Mouse (Mus musculus) gastrocnemius, adult 2 months (tissue): ENCODE measurements around the gene Ddx6. TPM values are rescaled to one million over a fixed set of nuclear protein-coding genes. Genes with fewer than 3 reads are reported as not detected.
"Not testable (repeated sequence)": the region's sequence is repeated elsewhere in the genome, so short reads cannot be mapped to it uniquely, and the experiment has no call there.

ENCODE experiments used
- DNase-seq: peaks from one replicate; pipeline ENCODE4 v3.0.0; 2022
- H3K27ac ChIP-seq: fragments of 200-600 bp; 2 replicates; pipeline ENCODE4 v1.8.1; 2022; ENCODE audit warnings: mild to moderate bottlenecking
- H3K4me3 ChIP-seq: fragments of 200-600 bp; 2 replicates; pipeline ENCODE4 v1.8.1; 2022; ENCODE audit warnings: mild to moderate bottlenecking, moderate library complexity
- CTCF ChIP-seq: fragments of 200-600 bp; IDR thresholded peaks from 2 replicates; pipeline ENCODE4 v1.8.1; 2022; ENCODE audit warnings: antibody characterized with exemption, mild to moderate bottlenecking, moderate library complexity
- intact Hi-C: fragments of 180-260 bp; cut with DNase I; formaldehyde crosslinking; loops from one replicate; pipeline ENCODE4 v1.15.1; 2025
- total RNA-seq, 2 experiments: library from RNA; stranded (reverse); gene quantifications; 2 replicates each; pipeline ENCODE4 v1.2.3; 2021

The Ddx6 gene
- total RNA-seq, 2 experiments from 2014 or later: 68.8 to 74.4 TPM

- intact Hi-C loops: no loop called here
- DNase-seq: no peak
- Histone ChIP-seq H3K27ac (no peak overlapping the region), H3K4me3 (no peak overlapping the region)
- no peak for TF ChIP-seq CTCF
Measured at GRCm38 (mm10) chr9:44626268-44626667, 21.6 kb downstream of the Ddx6 start.

GRCm38 (mm10) chr9:44637551-44638169, 33.0 kb downstream of the Ddx6 start:
- H3K4me3 ChIP-seq: peak overlapping the region; percentile 23
- intact Hi-C loops: no loop called here
- peak; percentile 67 for DNase-seq

GRCm38 (mm10) chr9:44638726-44639125, 34.0 kb downstream of the Ddx6 start:
- peak; percentile 53 for DNase-seq
- H3K4me3 ChIP-seq, intact Hi-C loops: not testable (repeated sequence)
- peak overlapping the region; percentile 6; the same call in 1 of the 2 replicates for H3K27ac ChIP-seq

More at GRCm38 (mm10) chr9:44637551-44638169, 33.0 kb downstream of the Ddx6 start:
- TF ChIP-seq CTCF: peak; percentile 27; the same call in 1 of the 2 replicates
- no peak overlapping the region for H3K27ac ChIP-seq

GRCm38 (mm10) chr9:44640028-44640427, 35.3 kb downstream of the Ddx6 start:
- H3K4me3 ChIP-seq, intact Hi-C loops: not testable (repeated sequence)
- peak; percentile 39 for DNase-seq
- peak overlapping the region; percentile 41; the same call in 1 of the 2 replicates for H3K27ac ChIP-seq

- Histone ChIP-seq H3K27ac (0 out of 2 replicates have a peak overlapping the region, but pooled peaks have one; percentile 41), H3K4me3 (no peak overlapping the region)
- no peak for TF ChIP-seq CTCF
- no peak for DNase-seq
- intact Hi-C loops: no loop called here
Measured at GRCm38 (mm10) chr9:44640646-44641357, 36.1 kb downstream of the Ddx6 start.

GRCm38 (mm10) chr9:44641616-44642015, 36.9 kb downstream of the Ddx6 start:
- intact Hi-C loops: no loop called here
- DNase-seq: no peak
- no peak for TF ChIP-seq CTCF
- Histone ChIP-seq H3K4me3 (no peak overlapping the region), H3K27ac (no peak overlapping the region)

- DNase-seq: no peak
- Histone ChIP-seq H3K27ac (no peak overlapping the region), H3K4me3 (no peak overlapping the region)
- TF ChIP-seq CTCF: no peak
- intact Hi-C loops: no loop called here
Measured at GRCm38 (mm10) chr9:44643103-44643502, 38.4 kb downstream of the Ddx6 start.

- Histone ChIP-seq H3K27ac (no peak overlapping the region), H3K4me3 (no peak overlapping the region)
- intact Hi-C loops: no loop called here
- no peak for TF ChIP-seq CTCF
- no peak for DNase-seq
Measured at GRCm38 (mm10) chr9:44644186-44644585, 39.5 kb downstream of the Ddx6 start.

GRCm38 (mm10) chr9:44645481-44645880, 40.8 kb downstream of the Ddx6 start:
- Histone ChIP-seq H3K4me3 (no peak overlapping the region), H3K27ac (no peak overlapping the region)
- TF ChIP-seq CTCF: peak; percentile 30; the same call in 1 of the 2 replicates
- DNase-seq: peak; percentile 84
- intact Hi-C loops: no loop called here

- no peak overlapping the region for H3K27ac ChIP-seq
- TF ChIP-seq CTCF: no peak
- intact Hi-C loops: no loop called here
- H3K4me3 ChIP-seq: no peak overlapping the region
- peak; percentile 41 for DNase-seq
Measured at GRCm38 (mm10) chr9:44645924-44646323, 41.2 kb downstream of the Ddx6 start.

- intact Hi-C loops: no loop called here
Measured at GRCm38 (mm10) chr9:44646366-44646765, 41.7 kb downstream of the Ddx6 start.

GRCm38 (mm10) chr9:44647026-44647425, 42.3 kb downstream of the Ddx6 start:
- Histone ChIP-seq H3K27ac (no peak overlapping the region), H3K4me3 (no peak overlapping the region)
- DNase-seq: no peak
- intact Hi-C loops: no loop called here
- no peak for TF ChIP-seq CTCF

More at GRCm38 (mm10) chr9:44646366-44646765, 41.7 kb downstream of the Ddx6 start:
- no peak for DNase-seq
- H3K4me3 ChIP-seq: no peak overlapping the region
- no peak overlapping the region for H3K27ac ChIP-seq
- TF ChIP-seq CTCF: no peak

GRCm38 (mm10) chr9:44647656-44648055, 43.0 kb downstream of the Ddx6 start:
- intact Hi-C loops: no loop called here
- no peak overlapping the region for H3K27ac ChIP-seq
- DNase-seq: no peak
- TF ChIP-seq CTCF: no peak
- no peak overlapping the region for H3K4me3 ChIP-seq

- TF ChIP-seq CTCF: no peak
- Histone ChIP-seq H3K27ac (no peak overlapping the region), H3K4me3 (no peak overlapping the region)
- intact Hi-C loops: no loop called here
- no peak for DNase-seq
Measured at GRCm38 (mm10) chr9:44648881-44649281, 44.2 kb downstream of the Ddx6 start.
